In genomic region chr19:31861909-31862308, GRCm38 (mm10) we compare ENCODE assay signal across 16 mouse cellular contexts. TPM values are rescaled to one million over a fixed set of nuclear protein-coding genes. Genes with fewer than 3 reads are reported as not detected.
DNase-seq lines count a peak whose midpoint lies in the region; TF ChIP-seq lines count a peak whose summit lies in the region.
"Had no signal": no experiment of that assay in that cellular context is flagged by ENCODE, and none has a peak within 500 bp of the region (broad histone marks: within the 10 kb centered on the region; RNA-seq: fewer than 3 reads in every experiment).

No protein-coding gene starts in this region.

- WGBS in kidney, adult 2 months = 44% methylated on average over 3 of the region's 3 CpGs

- H3K4me1 ChIP-seq in kidney, adult 2 months (ENCODE audit: control insufficient read depth, insufficient read depth, low read length) = no peaks in the 10 kb centered on the region
- H3K4me1 ChIP-seq: embryonic facial prominence, embryonic 12.5 days; forebrain, embryonic 12.5 days; heart, embryonic 13.5 days; hindbrain, embryonic 12.5 days; limb, embryonic 15.5 days; neural tube, embryonic 15.5 days had no signal

- H3K36me3 ChIP-seq in kidney, adult 2 months (ENCODE audit: control insufficient read depth, insufficient read depth, low read length) = no peaks in the 10 kb centered on the region
- H3K36me3 ChIP-seq: embryonic facial prominence, embryonic 12.5 days; forebrain, embryonic 12.5 days; heart, embryonic 13.5 days; hindbrain, embryonic 12.5 days; limb, embryonic 15.5 days; neural tube, embryonic 15.5 days had no signal

- TF ChIP-seq POLR2A in kidney, adult 2 months (IDR thresholded peaks at IDR 0.05; ENCODE audit: low read depth, low read length) = no peak

- H3K4me3 ChIP-seq in kidney, adult 2 months (ENCODE audit: insufficient read depth, low read depth, low read length) = no peak overlapping the region
- H3K4me3 ChIP-seq: embryonic facial prominence, embryonic 12.5 days; forebrain, embryonic 12.5 days; heart, embryonic 13.5 days; hindbrain, embryonic 12.5 days; limb, embryonic 15.5 days; neural tube, embryonic 15.5 days had no signal

- H3K27ac ChIP-seq in kidney, adult 2 months (ENCODE audit: insufficient read depth, low read depth, low read length) = no peak overlapping the region
- H3K27ac ChIP-seq: embryonic facial prominence, embryonic 12.5 days; forebrain, embryonic 12.5 days; heart, embryonic 13.5 days; hindbrain, embryonic 12.5 days; limb, embryonic 15.5 days; neural tube, embryonic 15.5 days had no signal

- peak; percentile 12 for DNase-seq in kidney, adult 2 months
- DNase-seq in kidney, adult 11 months = no peak
- peak; percentile 19 for DNase-seq in right cerebral cortex, adult 18-20 months
- no peak for DNase-seq in right cerebral cortex, postnatal 14 days
- peak; percentile 6 for DNase-seq in induced T-regulatory cell, adult 2 months (ENCODE audit: low read depth)
- no peak for DNase-seq in thymus, postnatal 10 days (ENCODE audit: low spot score in 2 of 2)
- no peak for DNase-seq in spleen, postnatal 14 days (ENCODE audit: low spot score in 2 of 2)
- DNase-seq: cerebellum, postnatal 10 days; kidney, postnatal 25 days had no signal

- no peak for TF ChIP-seq CTCF in kidney, adult 2 months (conservative IDR thresholded peaks at IDR 0.05; ENCODE audit: insufficient read depth, insufficient read length, low read depth, low read length)

- no peaks in the 10 kb centered on the region for H3K27me3 ChIP-seq in kidney, adult 2 months (replicated peaks; ENCODE audit: control insufficient read depth, insufficient read depth, low read length)
- H3K27me3 ChIP-seq: embryonic facial prominence, embryonic 12.5 days; forebrain, embryonic 12.5 days; heart, embryonic 13.5 days; hindbrain, embryonic 12.5 days; limb, embryonic 15.5 days; neural tube, embryonic 15.5 days had no signal

RNA-seq across cellular contexts. Expression of gene A1cf, which starts 6.7 kb away (rescaled TPM):
- 26.3 and 27.9 TPM in 2 replicates for polyA plus RNA-seq in kidney, adult 2 months (2012; rRNA removed)
- polyA plus RNA-seq: embryonic facial prominence, embryonic 12.5 days; forebrain, embryonic 12.5 days; hindbrain, embryonic 12.5 days; limb, embryonic 15.5 days; midbrain, embryonic 16.5 days; neural tube, embryonic 15.5 days had no signal

Comparison
In these comparisons a context has a peak if more than half of its experiments do, and no peak if none do; other contexts are left out.
1. DNase-seq: peak in kidney, adult 2 months (single experiment), right cerebral cortex, adult 18-20 months (single experiment) and induced T-regulatory cell, adult 2 months (single experiment); none in kidney, adult 11 months (single experiment), right cerebral cortex, postnatal 14 days (single experiment), thymus, postnatal 10 days (0 of 2) and spleen, postnatal 14 days (0 of 2).